Mouse (Mus musculus): ENCODE results near the gene Zfyve16.

- no peak for TF ChIP-seq CTCF (IDR thresholded peaks at IDR 0.05)
- no peak for TF ChIP-seq EP300 (IDR thresholded peaks at IDR 0.05)
Observed at GRCm38 (mm10) chr13:92531237-92531636, 569 bp upstream of the Zfyve16 start.

Data from lung, postnatal 0 days (tissue).